Mouse (Mus musculus) regulatory T cell (primary cell): ENCODE measurements around the gene Magi2.

Experiments
- in situ Hi-C: fragments of 300-600 bp; cut with MboI, MseI; formaldehyde crosslinking; loops from one replicate; pipeline ENCODE4 v1.15.1; 2025; ENCODE audit warnings: high pct_unique_total_duplicates

Gene Magi2

DNA sequence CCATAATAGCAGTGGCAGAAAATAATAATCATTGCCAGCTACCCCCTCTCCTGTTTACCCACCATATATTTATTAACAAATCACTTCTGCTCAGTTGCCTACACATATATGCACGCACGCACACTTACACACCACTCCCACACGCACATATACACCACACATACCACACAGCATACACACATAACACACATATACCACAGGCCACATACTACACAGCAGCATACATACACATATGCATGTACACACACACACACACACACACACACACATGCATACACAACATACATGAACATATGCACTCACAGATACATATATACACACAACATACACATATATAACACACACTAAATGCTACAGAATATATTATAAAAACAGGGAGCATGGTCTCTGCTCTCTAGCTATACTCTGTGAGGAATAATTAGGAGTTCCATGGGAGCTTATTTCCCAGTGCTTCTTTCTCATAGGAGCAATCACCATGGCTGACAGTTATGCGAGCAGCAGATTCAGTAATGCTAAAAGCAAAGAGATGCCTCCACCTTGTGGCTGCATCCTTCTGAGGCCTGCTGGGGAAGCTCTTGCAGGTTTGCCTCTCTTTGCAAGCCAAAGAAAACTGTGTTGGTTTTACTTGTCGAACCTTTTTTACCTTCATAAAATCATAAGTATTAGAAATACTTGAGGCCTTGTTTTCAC, 1410.6 kb downstream of the Magi2 start:
- in situ Hi-C loops: no loop called here

DNA sequence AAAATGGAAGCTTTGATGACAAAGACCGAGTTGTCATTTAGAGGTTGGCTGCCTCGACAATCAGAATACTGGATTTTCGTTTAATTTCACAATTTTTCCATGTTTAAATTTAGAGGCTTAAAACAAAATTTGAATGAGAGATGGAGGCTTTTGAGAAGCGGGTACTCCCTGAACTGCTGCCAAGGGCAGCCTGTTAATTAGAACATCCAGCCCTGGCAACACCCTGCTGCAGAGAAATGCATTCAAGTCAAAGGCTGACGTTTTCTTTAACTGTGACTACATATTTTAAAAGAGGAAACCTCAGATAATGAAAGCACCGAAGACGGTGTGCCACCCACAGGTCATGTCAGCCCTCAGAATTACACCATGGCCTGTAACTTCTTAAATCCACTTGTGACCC, 1415.4 kb downstream of the Magi2 start:
- in situ Hi-C loops: no loop called here

DNA sequence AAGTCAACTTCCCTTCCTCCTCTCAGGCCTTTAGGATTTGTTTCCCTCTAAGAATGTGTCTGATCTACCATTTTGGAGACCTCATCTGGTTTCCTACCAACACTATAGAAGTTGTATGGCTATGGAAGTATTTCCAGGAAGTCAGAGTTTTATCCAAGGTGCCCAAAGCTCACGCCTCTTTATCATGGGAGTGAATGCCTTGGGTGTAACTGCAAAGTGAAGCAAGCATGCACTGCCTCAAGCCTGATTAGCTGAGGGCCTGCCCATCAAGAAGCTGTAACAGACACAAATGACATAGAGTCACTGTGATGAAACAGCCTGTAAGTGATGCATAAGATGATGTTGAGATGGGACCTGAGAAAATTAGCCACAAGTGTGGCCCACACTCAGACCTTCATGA, 1416.9 kb downstream of the Magi2 start:
- in situ Hi-C loops: no loop called here

DNA sequence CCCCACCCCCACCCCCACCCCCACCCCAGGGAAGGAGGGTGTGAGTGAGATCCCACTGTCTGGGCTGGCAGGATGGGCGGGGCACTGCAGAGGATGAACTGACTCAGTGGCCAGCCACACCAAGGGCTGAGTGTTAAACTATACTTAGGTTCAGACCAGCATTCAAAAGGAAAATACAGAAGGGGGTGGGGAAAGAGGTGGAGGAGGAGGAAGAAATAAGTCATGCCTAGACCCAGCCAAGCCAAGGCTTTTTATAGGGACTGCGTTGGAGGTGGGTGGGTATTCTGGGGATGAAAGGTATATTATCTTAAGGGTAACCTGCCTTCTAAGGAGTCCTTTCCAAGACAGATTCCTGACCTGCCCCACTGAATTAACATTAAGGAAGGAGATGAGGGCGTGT, 1420.1 kb downstream of the Magi2 start:
- in situ Hi-C loops: no loop called here

DNA sequence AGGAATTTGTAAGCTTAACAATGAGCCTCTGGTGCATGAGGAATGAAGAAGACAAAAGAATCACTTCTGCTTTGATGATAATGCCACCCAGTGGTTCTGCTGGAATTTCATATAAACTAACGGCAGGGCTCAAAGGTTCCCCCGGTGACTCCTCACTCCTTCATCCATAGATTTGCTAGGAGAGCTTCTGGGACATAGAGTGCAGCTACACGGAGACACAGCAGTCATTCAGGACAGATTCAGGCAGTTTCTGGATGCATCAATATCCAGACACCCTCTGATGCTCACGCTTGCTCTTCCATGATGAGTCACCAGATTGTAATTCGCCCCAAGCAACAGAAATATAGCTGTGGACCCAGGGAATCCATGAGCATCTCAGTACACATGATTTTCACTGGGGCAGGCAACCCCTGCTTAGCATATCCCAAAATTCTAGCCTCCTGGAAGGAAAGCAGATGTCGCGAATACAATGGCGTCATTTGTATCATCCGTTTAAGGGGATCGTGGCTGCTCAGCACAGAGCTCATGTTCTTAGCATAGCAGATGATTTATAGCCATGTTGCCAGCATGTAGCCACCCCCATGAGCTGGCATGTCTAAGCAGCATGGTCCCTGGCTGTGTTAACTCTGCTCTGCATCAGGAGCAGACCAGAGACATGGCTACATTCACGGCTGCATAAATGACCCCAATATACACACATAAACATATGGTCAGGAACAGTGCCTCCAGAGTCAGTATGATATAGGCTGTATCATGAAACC, 1426.8 kb downstream of the Magi2 start:
- in situ Hi-C loops: no loop called here

DNA sequence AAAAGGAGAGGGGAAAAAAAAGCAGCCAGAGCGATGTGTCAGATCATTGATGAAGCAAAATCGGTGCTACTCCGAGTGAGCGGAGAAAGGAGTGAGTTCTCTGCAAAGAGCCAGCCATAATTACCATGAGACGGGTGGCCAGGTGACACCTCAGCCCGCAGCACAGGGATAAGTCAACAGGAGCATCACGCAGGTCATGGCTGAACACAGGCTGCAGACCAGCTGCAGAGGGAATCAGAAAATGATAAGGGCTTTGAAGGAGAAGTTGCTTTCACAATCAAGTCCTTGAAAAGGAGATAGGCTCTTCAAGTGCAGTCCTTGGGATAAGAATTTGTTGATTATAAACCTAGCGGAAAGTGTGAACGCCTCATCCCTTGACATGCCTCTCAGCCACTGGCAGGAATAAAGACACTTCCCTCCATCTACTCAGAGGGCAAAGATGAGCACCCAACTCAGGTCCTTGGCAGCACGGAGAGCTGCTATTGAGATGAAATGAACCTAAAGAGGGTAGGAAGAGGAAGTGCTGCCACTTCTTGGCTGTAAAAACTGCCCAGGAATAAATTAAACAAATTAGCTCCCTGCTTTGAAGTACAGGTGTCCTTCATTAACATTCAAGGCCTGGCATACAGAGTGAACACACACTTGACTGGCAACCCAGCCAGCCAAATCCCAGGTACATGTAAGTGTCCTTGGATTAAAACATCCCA, 1428.1 kb downstream of the Magi2 start:
- in situ Hi-C loops: no loop called here

DNA sequence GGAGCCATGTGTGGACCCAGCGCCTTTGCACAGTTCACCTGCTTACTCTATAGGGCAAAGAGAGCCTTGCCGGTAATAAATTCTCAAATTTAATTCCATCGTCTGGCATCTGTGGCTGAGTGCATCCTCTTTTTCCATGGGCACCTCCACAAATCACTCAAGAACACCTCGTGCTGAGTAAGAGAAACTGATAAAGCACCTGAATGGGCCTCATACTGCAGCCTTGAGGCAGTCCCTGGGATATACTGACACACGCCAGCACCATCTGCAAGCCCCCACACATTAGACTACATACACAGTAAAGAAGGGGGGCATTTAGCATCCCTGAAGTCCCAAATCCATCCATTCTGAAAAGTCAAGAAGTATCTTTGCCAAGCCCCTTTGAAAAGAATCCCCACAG, 1430.2 kb downstream of the Magi2 start:
- in situ Hi-C loops: no loop called here

DNA sequence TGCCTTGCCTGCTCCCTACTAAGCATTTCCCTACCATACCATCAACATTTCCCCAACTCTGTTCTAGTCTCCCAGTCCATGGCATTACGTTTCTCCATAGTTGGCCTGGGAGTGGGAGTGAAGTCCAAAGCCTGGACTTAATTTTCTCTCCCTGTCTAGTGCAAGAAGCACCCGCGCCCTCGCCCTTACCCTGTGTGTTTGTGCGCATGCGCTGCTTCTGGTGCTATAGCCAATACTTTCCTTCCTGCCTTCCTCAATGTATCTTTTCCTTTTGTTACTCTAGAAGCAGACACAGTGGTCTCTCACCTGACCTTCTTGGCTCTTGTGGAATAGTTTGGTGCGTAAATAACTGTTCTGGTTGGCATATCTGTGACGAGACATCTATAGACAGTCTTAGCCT, 1440.8 kb downstream of the Magi2 start:
- in situ Hi-C loops: no loop called here

DNA sequence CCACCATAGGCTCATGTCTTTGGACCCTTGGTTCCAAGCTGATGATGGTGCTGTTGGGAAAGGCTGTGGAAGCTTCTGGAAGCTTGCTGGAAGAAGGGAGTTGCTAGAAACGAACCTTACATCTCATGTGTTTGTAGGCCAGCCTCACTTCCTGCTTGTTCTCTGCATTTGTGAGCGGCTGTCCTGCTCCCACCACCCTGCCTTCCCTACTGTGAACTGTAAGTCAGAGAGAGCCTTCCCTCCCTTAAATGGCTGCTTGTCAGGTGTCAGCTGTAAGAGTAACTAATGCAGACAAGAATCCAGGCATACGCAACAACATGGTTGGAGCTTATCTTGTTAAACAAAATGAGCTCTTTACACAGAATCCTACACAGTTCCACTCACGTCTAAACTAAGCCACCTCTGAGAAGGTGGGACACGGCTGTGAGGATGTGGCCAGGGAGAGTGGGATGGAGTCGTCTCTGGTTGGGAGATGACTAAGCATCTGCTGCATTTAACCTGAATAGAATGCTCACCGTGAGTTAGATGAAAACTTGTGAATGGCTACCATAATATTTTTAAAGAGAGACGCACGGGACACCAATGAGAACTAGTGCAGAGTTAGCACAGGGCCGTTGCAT, 1442.0 kb downstream of the Magi2 start:
- in situ Hi-C loops: no loop called here

DNA sequence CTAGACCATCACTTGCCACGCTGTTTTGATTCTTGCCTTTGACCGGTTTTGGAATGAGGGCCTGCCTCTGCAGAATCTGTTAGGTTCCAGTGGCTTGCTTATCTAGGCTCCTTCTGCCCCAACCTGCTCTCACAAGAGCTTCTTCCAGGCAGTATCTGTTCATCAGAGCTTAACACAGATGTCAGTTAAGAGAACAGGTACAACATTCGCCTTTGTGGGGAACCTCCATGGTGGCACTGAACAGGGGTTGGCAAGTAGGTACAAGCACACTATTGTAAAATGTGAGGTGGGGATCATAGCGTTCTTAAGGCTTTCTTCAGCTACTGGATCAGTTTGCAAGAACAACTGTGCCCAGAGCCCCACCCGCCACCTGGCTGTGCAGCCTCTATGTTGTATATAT, 1442.6 kb downstream of the Magi2 start:
- in situ Hi-C loops: no loop called here

DNA sequence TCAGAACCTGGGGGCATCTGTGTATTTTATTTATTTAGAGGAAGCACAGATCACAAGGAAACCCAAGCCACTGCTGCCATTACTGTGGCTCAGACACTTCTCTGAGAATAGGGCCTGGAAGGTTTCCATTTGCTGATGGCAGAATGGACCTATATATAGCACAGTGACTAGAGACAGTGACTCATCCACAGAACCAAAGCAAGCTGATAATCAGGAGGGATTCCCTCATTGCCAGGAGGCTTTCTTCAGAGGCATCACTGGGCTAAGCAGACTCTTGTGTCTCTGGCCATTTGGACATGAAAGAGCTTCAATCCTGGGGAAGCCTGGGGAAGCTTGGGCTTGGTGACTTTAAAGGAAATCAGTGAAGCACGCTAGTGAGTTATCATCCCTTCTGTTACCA, 1445.0 kb downstream of the Magi2 start:
- in situ Hi-C loops: no loop called here

DNA sequence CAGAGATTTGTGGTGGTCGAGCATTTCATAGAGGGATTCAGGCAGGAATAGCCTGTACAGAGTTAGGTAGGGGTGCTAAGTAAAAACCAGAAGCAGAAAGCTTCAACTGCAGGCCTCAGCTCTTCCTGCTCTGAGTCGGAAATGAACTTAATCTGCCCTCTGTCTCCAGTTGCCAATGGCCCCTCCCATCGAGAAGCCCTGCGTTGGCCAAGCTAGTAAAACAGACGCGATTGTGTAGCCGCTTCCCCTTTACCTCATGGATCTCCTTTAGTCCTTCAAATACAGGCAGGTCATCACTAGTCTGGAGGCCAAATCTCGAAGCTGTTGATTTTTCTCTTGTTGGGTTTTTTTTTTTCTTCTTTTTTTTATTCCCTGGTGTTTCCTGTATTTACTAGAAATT, 1447.7 kb downstream of the Magi2 start:
- in situ Hi-C loops: no loop called here

DNA sequence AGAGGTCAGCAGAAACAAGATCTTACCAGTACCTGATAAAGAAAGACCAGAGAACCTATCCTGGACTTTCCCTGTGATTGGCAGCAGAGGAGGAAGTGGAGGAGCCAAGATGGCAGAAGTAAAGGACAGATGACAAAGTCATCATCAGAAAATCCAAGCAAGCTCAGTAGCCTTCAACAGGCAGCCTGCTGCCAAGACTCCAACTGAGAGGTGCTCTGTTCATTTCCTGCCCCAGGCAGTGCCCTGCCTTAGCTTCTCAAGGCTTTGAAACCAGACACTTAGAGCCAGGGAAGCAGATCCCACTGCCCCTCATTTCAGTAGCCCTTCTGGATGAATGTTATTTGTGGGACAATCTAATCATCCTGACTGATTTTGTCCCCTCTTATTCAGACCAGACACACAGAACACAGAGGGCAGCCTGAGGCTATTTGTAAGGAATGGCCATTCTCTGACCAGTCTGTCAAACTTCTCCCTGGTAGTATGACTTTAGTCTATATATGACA, 1448.4 kb downstream of the Magi2 start:
- in situ Hi-C loops: no loop called here

DNA sequence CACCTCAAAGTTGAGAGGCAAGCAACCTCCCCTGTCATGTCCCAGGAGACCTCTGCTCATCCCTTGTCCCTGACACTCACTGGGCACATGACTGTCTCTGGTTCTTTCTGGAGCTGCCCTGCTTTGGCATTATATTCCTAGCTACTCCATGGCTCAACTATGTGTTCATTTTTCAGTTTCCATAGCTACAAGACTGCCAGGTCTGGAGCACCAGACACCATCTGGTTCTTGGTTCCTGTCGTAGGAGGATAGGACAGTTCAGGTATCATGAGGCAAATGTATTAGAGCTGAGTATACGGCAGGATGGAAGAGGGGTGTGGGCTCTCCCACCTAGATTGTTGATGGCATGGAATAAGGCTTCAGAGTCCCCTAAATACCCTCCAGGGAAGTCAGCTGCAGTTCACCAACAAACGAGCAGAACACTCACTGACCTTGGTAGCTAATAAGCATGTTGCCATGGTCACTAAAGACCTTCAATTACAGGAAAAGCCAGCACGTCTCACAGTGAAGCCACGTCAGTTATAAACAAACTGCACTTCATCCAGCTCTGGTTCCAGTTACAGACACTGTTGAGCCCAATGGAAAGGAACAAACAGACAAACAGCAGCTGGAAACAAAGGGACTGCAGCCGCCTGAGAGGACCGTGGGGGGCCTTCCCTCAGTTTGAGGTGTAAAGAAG, 1449.5 kb downstream of the Magi2 start:
- in situ Hi-C loops: no loop called here

DNA sequence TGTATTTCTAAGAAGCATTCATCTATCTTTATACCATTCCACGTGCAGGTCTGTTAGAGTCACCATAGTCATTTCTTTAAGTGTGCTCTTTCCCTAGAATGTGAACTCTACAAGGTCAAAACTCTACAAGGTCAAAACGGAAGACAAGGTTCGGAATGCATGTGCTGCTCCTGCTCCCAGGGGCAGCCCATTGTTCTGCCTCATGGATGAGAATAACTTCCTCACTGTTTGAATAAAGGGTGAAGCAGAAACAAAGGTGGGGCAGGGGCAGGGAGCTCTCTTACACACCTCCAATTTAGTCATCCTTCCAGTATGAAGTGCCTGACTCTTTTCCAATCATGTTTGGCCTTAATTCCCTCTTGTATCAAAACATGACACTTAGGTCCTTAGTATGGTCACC, 1450.4 kb downstream of the Magi2 start:
- in situ Hi-C loops: no loop called here

DNA sequence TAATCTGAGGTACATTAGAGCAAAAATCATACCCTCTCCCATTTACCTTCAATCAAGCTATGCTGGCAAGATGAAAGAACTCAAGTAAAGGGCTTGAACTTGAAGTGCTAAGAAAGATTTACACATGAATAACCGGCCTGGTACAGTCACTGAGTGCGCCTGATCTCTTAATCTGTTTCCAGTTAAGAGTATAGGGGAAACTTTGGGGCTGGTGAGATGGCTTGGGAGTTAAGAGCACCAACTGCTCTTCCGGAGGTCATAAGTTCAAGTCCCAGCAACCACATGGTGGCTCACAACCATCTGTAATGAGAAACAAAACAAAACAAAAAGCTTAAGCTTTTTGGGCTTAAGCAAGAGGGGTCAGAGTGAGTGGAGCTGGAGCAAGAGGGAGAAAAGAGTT, 1451.7 kb downstream of the Magi2 start:
- in situ Hi-C loops: no loop called here

DNA sequence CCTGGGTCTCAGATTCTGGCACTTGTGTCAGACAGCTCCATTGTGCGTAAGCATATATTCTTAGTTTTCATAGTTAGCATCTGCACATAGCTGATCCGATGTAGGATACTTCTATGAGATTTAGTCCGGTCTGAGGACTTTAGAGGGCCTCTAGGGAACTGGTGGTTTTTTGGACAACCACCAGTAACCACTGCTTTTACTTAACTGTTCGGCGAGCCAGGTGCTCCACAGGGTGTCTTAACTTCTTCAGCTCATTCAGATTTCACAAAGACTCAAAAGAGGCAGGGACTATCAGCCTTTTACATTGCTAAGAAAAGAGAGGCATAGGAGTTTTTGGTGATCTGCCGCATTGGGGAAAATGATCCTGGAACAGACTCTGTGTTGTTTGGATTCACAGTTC, 1453.1 kb downstream of the Magi2 start:
- in situ Hi-C loops: no loop called here

DNA sequence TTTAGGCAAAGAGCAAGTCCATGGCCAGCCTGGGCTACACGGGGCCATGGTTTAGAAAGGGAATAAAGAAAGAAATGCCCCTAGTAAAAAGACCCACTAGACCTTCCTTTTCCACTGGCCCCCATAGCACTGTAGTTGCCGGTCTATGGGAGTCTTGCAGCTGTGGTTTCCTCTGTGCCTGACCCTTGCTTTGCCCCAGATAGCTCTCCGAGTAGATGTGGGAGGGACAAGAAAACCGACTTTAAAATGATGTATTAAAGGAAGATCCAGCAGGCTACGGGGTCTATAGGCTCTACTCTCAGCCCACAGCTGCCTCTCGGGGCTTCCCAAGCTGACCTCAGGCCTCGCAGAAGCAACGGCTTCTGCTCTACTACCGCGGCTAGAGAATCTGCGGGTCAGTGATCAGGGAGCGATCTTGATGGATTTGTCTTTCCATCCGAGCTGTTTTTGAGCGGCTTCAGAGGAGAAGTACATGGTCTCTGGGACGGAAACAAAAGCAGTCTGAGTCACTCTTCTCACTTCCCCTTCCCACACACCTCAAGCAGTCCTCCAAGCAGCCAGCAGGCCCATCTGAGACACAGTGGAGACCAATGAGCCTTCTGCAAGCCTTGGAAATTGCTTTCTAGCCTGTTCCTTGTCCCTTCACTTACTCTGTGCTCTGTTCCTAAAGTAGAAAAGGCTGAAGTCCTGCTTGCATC, 1454.1 kb downstream of the Magi2 start:
- in situ Hi-C loops: no loop called here

DNA sequence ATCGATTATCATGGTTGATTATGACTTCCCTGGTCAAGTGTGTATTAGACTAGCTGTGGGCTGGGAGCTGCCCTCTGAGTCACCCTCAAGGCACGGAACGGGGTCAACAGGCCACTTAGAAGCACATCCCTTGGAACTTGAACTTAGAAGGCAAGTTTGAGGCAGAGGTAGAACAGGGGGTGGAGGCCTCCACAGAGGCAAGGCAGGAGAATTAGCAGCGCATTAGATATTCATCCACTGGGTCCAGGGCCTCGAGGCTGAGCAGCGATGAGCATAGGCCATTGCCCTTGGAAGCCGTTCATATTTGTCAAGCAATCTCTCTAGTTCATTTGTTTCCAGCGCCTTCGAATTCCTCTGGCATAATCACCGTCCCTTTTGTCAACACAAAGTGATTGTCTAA, 1454.8 kb downstream of the Magi2 start:
- in situ Hi-C loops: no loop called here

DNA sequence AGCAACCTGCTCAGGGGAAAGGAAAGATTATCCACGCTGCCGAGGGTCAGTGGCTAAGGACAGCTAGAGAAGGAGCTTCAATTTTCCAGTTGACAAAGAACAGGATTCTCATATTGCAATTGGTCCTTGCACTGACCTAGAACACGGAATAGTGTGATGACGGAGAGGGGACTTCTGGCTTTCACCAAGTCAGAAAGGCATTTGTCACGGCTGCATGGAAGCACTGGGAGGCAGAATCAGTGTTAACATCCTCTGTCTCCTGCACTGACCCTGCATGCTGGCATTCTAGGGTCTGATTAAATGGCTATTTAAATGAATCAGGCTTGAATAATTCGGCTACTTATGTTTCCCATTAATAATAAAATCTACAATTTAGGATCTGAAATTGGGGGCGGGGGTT, 1455.4 kb downstream of the Magi2 start:
- in situ Hi-C loops: no loop called here

DNA sequence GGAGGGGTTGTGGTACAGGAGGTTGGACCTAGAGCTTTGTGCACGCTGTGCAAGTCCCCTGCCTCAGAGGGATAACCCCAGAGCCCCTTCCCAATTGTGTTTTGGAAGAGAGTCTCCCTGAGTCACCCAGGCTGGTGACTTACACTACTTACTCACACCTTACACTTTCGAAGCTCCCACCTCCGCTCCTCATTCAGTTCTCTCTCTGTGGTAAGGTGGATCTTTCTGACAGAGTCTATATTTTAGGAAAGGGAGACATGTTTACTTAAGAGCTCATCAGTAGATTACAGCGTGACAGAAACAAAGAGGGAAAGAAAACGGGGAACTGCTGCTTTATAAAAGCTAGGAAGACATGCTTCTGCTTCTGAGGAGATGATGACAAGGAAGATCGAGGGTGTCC, 1457.3 kb downstream of the Magi2 start:
- in situ Hi-C loops: no loop called here
